ENCODE assay signal across 16 mouse cellular contexts in genomic region chr7:143712771-143713348, GRCm38 (mm10). TPM values are rescaled to one million over a fixed set of nuclear protein-coding genes. Genes with fewer than 3 reads are reported as not detected.
DNase-seq lines count a peak whose midpoint lies in the region; ATAC-seq and TF ChIP-seq lines count a peak whose summit lies in the region.
"Had no signal": no experiment of that assay in that cellular context is flagged by ENCODE, and none has a peak within 500 bp of the region (broad histone marks: within the 10 kb centered on the region; RNA-seq: fewer than 3 reads in every experiment).

No protein-coding gene starts in this region.

- ATAC-seq in kidney, postnatal 0 days (replicated peaks; ENCODE audit: low FRiP score, low read depth), result no peak
- no peak for ATAC-seq in kidney, embryonic 16.5 days (ENCODE audit: low FRiP score, low TSS enrichment)
- ATAC-seq in hematopoietic stem cell, adult 5-6 weeks (replicated peaks in 1 of 2; ENCODE audit: insufficient read depth in 1 of 2, low FRiP score in 2 of 2, low TSS enrichment in 1 of 2, low read depth in 1 of 2, poor library complexity in 2 of 2, severe bottlenecking in 2 of 2), result peak; percentile 33 to 42; a peak in 3 of 4 replicates
- peak; percentile 30; the same call in 1 of the 2 replicates for ATAC-seq in neutrophil, adult 5-6 weeks (ENCODE audit: extremely low read depth, insufficient number of reproducible peaks, low FRiP score, poor library complexity, severe bottlenecking)
- no peak for ATAC-seq in kidney, embryonic 14.5 days (ENCODE audit: low FRiP score, low TSS enrichment)
- ATAC-seq: liver, embryonic 12.5 days had no signal

- peaks cover 32% of the 10 kb centered on the region for H3K36me3 ChIP-seq in kidney, postnatal 0 days (ENCODE audit: insufficient read depth, low read length)
- H3K36me3 ChIP-seq in kidney, embryonic 16.5 days (ENCODE audit: insufficient read depth, low read length), result peaks cover 30% of the 10 kb centered on the region
- H3K36me3 ChIP-seq in kidney, embryonic 14.5 days (ENCODE audit: control insufficient read depth, insufficient read depth, low read length), result peaks cover 31% of the 10 kb centered on the region; the same call in 1 of the 2 replicates

- H3K4me2 ChIP-seq in kidney, postnatal 0 days (ENCODE audit: low read length), result no peak overlapping the region
- H3K4me2 ChIP-seq in kidney, embryonic 16.5 days (replicated peaks; ENCODE audit: low read depth, low read length), result no peak overlapping the region
- H3K4me2 ChIP-seq in kidney, embryonic 14.5 days (replicated peaks; ENCODE audit: low read depth, low read length), result no peak overlapping the region
- H3K4me2 ChIP-seq: heart, embryonic 12.5 days; liver, embryonic 12.5 days had no signal

- H3K4me3 ChIP-seq in kidney, postnatal 0 days (replicated peaks; ENCODE audit: low read depth, low read length), result no peak overlapping the region
- no peak overlapping the region for H3K4me3 ChIP-seq in kidney, embryonic 16.5 days (ENCODE audit: low read length)
- H3K4me3 ChIP-seq in kidney, embryonic 14.5 days (ENCODE audit: low read length), result no peak overlapping the region
- H3K4me3 ChIP-seq: heart, embryonic 12.5 days; liver, embryonic 12.5 days; midbrain, embryonic 10.5 days had no signal

- TF ChIP-seq CTCF in kidney, postnatal 0 days (IDR thresholded peaks at IDR 0.05; ENCODE audit: low read depth), result no peak

- peak; percentile 19 for DNase-seq in kidney, postnatal 0 days (ENCODE audit: low spot score)
- DNase-seq in CD4-positive helper T cell, adult 2 months (ENCODE audit: low read depth, low spot score), result peak; percentile 83
- no peak for DNase-seq in right cerebral cortex, postnatal 25 days
- DNase-seq in frontal cortex, postnatal 14 days (ENCODE audit: low spot score in 2 of 2), result no peak
- DNase-seq: cerebellum, postnatal 14 days; layer of hippocampus, adult 9-11 months; right cerebral cortex, postnatal 14 days had no signal

- H3K9me3 ChIP-seq in kidney, postnatal 0 days (replicated peaks; ENCODE audit: low read length), result no peaks in the 10 kb centered on the region
- H3K9me3 ChIP-seq in kidney, embryonic 16.5 days (ENCODE audit: low read length), result no peaks in the 10 kb centered on the region
- no peaks in the 10 kb centered on the region for H3K9me3 ChIP-seq in kidney, embryonic 14.5 days (ENCODE audit: control insufficient read depth, low read length)
- H3K9me3 ChIP-seq: heart, embryonic 12.5 days; liver, embryonic 12.5 days; midbrain, embryonic 10.5 days had no signal

- H3K4me1 ChIP-seq in kidney, postnatal 0 days (replicated peaks; ENCODE audit: insufficient read depth, low read length), result 0 out of 2 replicates have a peak, but pooled peaks cover 8% of the 10 kb centered on the region
- peaks cover 22% of the 10 kb centered on the region for H3K4me1 ChIP-seq in kidney, embryonic 16.5 days (ENCODE audit: insufficient read depth, low read length)
- H3K4me1 ChIP-seq in kidney, embryonic 14.5 days (ENCODE audit: control insufficient read depth, insufficient read depth, low read length), result no peaks in the 10 kb centered on the region; the same call in 1 of the 2 replicates
- H3K4me1 ChIP-seq: liver, embryonic 12.5 days had no signal

- WGBS in kidney, postnatal 0 days, result 79% methylated on average over 8 of the region's 8 CpGs
- WGBS in kidney, embryonic 16.5 days, result 78% methylated on average over 8 of the region's 8 CpGs
- 85% methylated on average over 8 of the region's 8 CpGs for WGBS in kidney, embryonic 14.5 days

- no peak overlapping the region for H3K9ac ChIP-seq in kidney, postnatal 0 days (ENCODE audit: low read depth, low read length)
- no peak overlapping the region for H3K9ac ChIP-seq in kidney, embryonic 16.5 days (replicated peaks; ENCODE audit: low read length)
- no peak overlapping the region for H3K9ac ChIP-seq in kidney, embryonic 14.5 days (ENCODE audit: low read depth, low read length)
- H3K9ac ChIP-seq: liver, embryonic 12.5 days had no signal

- no peak overlapping the region; the same call in 1 of the 2 replicates for H3K27ac ChIP-seq in kidney, postnatal 0 days
- H3K27ac ChIP-seq in kidney, embryonic 16.5 days (ENCODE audit: low read length), result no peak overlapping the region
- no peak overlapping the region for H3K27ac ChIP-seq in kidney, embryonic 14.5 days (ENCODE audit: low read depth, low read length)
- H3K27ac ChIP-seq: liver, embryonic 12.5 days had no signal

- H3K27me3 ChIP-seq in kidney, postnatal 0 days (ENCODE audit: insufficient read depth, low read length), result no peaks in the 10 kb centered on the region
- H3K27me3 ChIP-seq in kidney, embryonic 16.5 days (ENCODE audit: insufficient read depth, low read length), result no peaks in the 10 kb centered on the region
- H3K27me3 ChIP-seq in kidney, embryonic 14.5 days (ENCODE audit: control insufficient read depth, insufficient read depth, low read length), result no peaks in the 10 kb centered on the region
- H3K27me3 ChIP-seq: heart, embryonic 12.5 days; liver, embryonic 12.5 days had no signal

RNA-seq across cellular contexts. Expression of gene Tnfrsf23, which starts 27.2 kb away (rescaled TPM):
- polyA plus RNA-seq in kidney, postnatal 0 days (2015; fragmentation: Nextera tagmentation; extraction: Ambion mirVana), result 1.9 and 2.2 TPM in 2 replicates
- polyA plus RNA-seq in kidney, embryonic 16.5 days (2015; fragmentation: Nextera tagmentation; extraction: Ambion mirVana), result 1.6 and 1.9 TPM in 2 replicates
- 0.10 and 1.1 TPM in 2 replicates for total RNA-seq in hematopoietic stem cell, adult 5-6 weeks (2017)
- 8.6 and 10.1 TPM in 2 replicates for total RNA-seq in neutrophil, adult 5-6 weeks (2017)
- polyA plus RNA-seq in kidney, embryonic 14.5 days (2014; fragmentation: Nextera tagmentation; extraction: Ambion mirVana), result 0.84 and 1.7 TPM in 2 replicates

RNA-seq across cellular contexts. Expression of gene Osbpl5, which starts 43.9 kb away (rescaled TPM):
- 29.0 and 30.4 TPM in 2 replicates for polyA plus RNA-seq in kidney, postnatal 0 days (2015; fragmentation: Nextera tagmentation; extraction: Ambion mirVana)
- polyA plus RNA-seq in kidney, embryonic 16.5 days (2015; fragmentation: Nextera tagmentation; extraction: Ambion mirVana), result 42.1 and 47.1 TPM in 2 replicates
- total RNA-seq in hematopoietic stem cell, adult 5-6 weeks (2017), result 14.9 and 28.2 TPM in 2 replicates
- total RNA-seq in neutrophil, adult 5-6 weeks (2017), result 27.0 and 36.1 TPM in 2 replicates
- polyA plus RNA-seq in kidney, embryonic 14.5 days (2014; fragmentation: Nextera tagmentation; extraction: Ambion mirVana), result 18.7 and 30.7 TPM in 2 replicates

RNA-seq across cellular contexts. Expression of gene Mrgprg, which starts 53.9 kb away (rescaled TPM):
- not detected in 2 replicates for polyA plus RNA-seq in kidney, postnatal 0 days (2015; fragmentation: Nextera tagmentation; extraction: Ambion mirVana)
- not detected in 2 replicates for polyA plus RNA-seq in kidney, embryonic 16.5 days (2015; fragmentation: Nextera tagmentation; extraction: Ambion mirVana)
- not detected in 2 replicates for total RNA-seq in hematopoietic stem cell, adult 5-6 weeks (2017)
- not detected in 2 replicates for total RNA-seq in neutrophil, adult 5-6 weeks (2017)
- polyA plus RNA-seq in kidney, embryonic 14.5 days (2014; fragmentation: Nextera tagmentation; extraction: Ambion mirVana), result not detected in 2 replicates
- polyA plus RNA-seq: heart, embryonic 12.5 days; intestine, embryonic 16.5 days; liver, embryonic 12.5 days; midbrain, embryonic 10.5 days; neural tube, embryonic 11.5 days had no signal

Comparison
In these comparisons a context has a peak if more than half of its experiments do, and no peak if none do; other contexts are left out.
1. ATAC-seq: peak in hematopoietic stem cell, adult 5-6 weeks (2 of 2) and neutrophil, adult 5-6 weeks (single experiment); none in kidney, postnatal 0 days (single experiment), kidney, embryonic 16.5 days (single experiment) and kidney, embryonic 14.5 days (single experiment).
2. DNase-seq: peak in kidney, postnatal 0 days (single experiment) and CD4-positive helper T cell, adult 2 months (single experiment); none in right cerebral cortex, postnatal 25 days (single experiment) and frontal cortex, postnatal 14 days (0 of 2).